17 mouse cellular contexts compared by ENCODE assay signal in genomic region chr9:110293873-110294415, GRCm38 (mm10). TPM values are rescaled to one million over a fixed set of nuclear protein-coding genes. Genes with fewer than 3 reads are reported as not detected.
DNase-seq lines count a peak whose midpoint lies in the region; ATAC-seq lines count a peak whose summit lies in the region.
"Had no signal": no experiment of that assay in that cellular context is flagged by ENCODE, and none has a peak within 500 bp of the region (broad histone marks: within the 10 kb centered on the region; RNA-seq: fewer than 3 reads in every experiment).

No protein-coding gene starts in this region.

- no peak overlapping the region for H3K4me3 ChIP-seq in forebrain, embryonic 10.5 days
- H3K4me3 ChIP-seq in forebrain, embryonic 11.5 days (ENCODE audit: low read depth, low read length) = no peak overlapping the region
- no peak overlapping the region for H3K4me3 ChIP-seq in midbrain, embryonic 12.5 days
- H3K4me3 ChIP-seq: heart, adult 2 months; liver, embryonic 15.5 days; myocyte had no signal

- DNase-seq in forebrain, embryonic 10.5 days (ENCODE audit: extremely low spot score, low spot score) = no peak
- no peak for DNase-seq in forebrain, embryonic 11.5 days (ENCODE audit: low spot score)
- peak; percentile 47 for DNase-seq in retina, postnatal 1 day
- no peak for DNase-seq in retina, embryonic 14.5 days (ENCODE audit: low spot score)
- DNase-seq in embryo, embryonic 11 days = no peak
- DNase-seq in spleen, postnatal 10 days (ENCODE audit: low spot score in 2 of 2) = no peak
- DNase-seq in urinary bladder, adult 18-20 months (ENCODE audit: low spot score in 2 of 2) = no peak
- DNase-seq: adrenal gland, postnatal 14 days; cerebellum, adult 18-20 months; heart, adult 2 months; heart, postnatal 10 days; kidney, adult 11 months; kidney, postnatal 4 days had no signal

- no peaks in the 10 kb centered on the region for H3K27me3 ChIP-seq in forebrain, embryonic 10.5 days (ENCODE audit: poor library complexity, severe bottlenecking)
- no peaks in the 10 kb centered on the region for H3K27me3 ChIP-seq in forebrain, embryonic 11.5 days (ENCODE audit: control insufficient read depth, insufficient read depth, low read length)
- H3K27me3 ChIP-seq in midbrain, embryonic 12.5 days = no peaks in the 10 kb centered on the region
- H3K27me3 ChIP-seq: liver, embryonic 15.5 days had no signal

- no peak overlapping the region for H3K4me2 ChIP-seq in forebrain, embryonic 11.5 days (ENCODE audit: low read depth, low read length, severe bottlenecking)
- H3K4me2 ChIP-seq in midbrain, embryonic 12.5 days (replicated peaks) = no peak overlapping the region
- H3K4me2 ChIP-seq: liver, embryonic 15.5 days had no signal

- no peaks in the 10 kb centered on the region for H3K36me3 ChIP-seq in forebrain, embryonic 10.5 days (replicated peaks)
- no peaks in the 10 kb centered on the region for H3K36me3 ChIP-seq in forebrain, embryonic 11.5 days (ENCODE audit: control insufficient read depth, insufficient read depth, low read length)
- no peaks in the 10 kb centered on the region for H3K36me3 ChIP-seq in midbrain, embryonic 12.5 days
- H3K36me3 ChIP-seq: liver, embryonic 15.5 days had no signal

- H3K9me3 ChIP-seq in forebrain, embryonic 10.5 days = no peaks in the 10 kb centered on the region
- H3K9me3 ChIP-seq in forebrain, embryonic 11.5 days (ENCODE audit: control insufficient read depth, low read length) = no peaks in the 10 kb centered on the region
- H3K9me3 ChIP-seq in midbrain, embryonic 12.5 days = no peaks in the 10 kb centered on the region
- H3K9me3 ChIP-seq: liver, embryonic 15.5 days had no signal

- 91% methylated on average over 13 of the region's 13 CpGs for WGBS in forebrain, embryonic 10.5 days
- 88% methylated on average over 13 of the region's 13 CpGs for WGBS in forebrain, embryonic 11.5 days
- WGBS in midbrain, embryonic 12.5 days = 89% methylated on average over 13 of the region's 13 CpGs

- no peak for ATAC-seq in forebrain, embryonic 11.5 days (replicated peaks; ENCODE audit: low FRiP score)
- ATAC-seq in midbrain, embryonic 12.5 days (ENCODE audit: low FRiP score, low read depth) = no peak

- peaks cover 19% of the 10 kb centered on the region for H3K4me1 ChIP-seq in forebrain, embryonic 10.5 days
- peaks cover 4% of the 10 kb centered on the region; the same call in 1 of the 2 replicates for H3K4me1 ChIP-seq in forebrain, embryonic 11.5 days (replicated peaks; ENCODE audit: control insufficient read depth, insufficient read depth, low read length)
- H3K4me1 ChIP-seq in midbrain, embryonic 12.5 days = peaks cover 10% of the 10 kb centered on the region; the same call in 1 of the 2 replicates
- H3K4me1 ChIP-seq: liver, embryonic 15.5 days had no signal

- peak overlapping the region; percentile 68 for H3K27ac ChIP-seq in forebrain, embryonic 10.5 days
- no peak overlapping the region for H3K27ac ChIP-seq in forebrain, embryonic 11.5 days (ENCODE audit: low read depth, low read length)
- H3K27ac ChIP-seq in midbrain, embryonic 12.5 days (replicated peaks) = peak overlapping the region; percentile 36; the same call in 1 of the 2 replicates
- H3K27ac ChIP-seq: heart, adult 2 months; liver, embryonic 15.5 days; macrophage had no signal

- H3K9ac ChIP-seq in forebrain, embryonic 11.5 days (ENCODE audit: low read length) = no peak overlapping the region
- H3K9ac ChIP-seq in midbrain, embryonic 12.5 days (replicated peaks) = no peak overlapping the region
- H3K9ac ChIP-seq: liver, embryonic 15.5 days had no signal

RNA-seq across cellular contexts. Expression of gene Elp6, which starts 11.0 kb away (rescaled TPM):
- 43.7 and 47.2 TPM in 2 replicates for polyA plus RNA-seq in forebrain, embryonic 10.5 days (2016; fragmentation: Nextera tagmentation; extraction: Ambion mirVana)
- polyA plus RNA-seq in forebrain, embryonic 11.5 days (2014; fragmentation: Nextera tagmentation; extraction: Ambion mirVana) = 37.5 and 40.3 TPM in 2 replicates
- 34.8 and 38.7 TPM in 2 replicates for polyA plus RNA-seq in midbrain, embryonic 12.5 days (2016; fragmentation: Nextera tagmentation; extraction: Ambion mirVana)

RNA-seq across cellular contexts. Expression of gene Scap, which starts 39.1 kb away (rescaled TPM):
- polyA plus RNA-seq in forebrain, embryonic 10.5 days (2016; fragmentation: Nextera tagmentation; extraction: Ambion mirVana) = 44.1 and 45.4 TPM in 2 replicates
- 40.2 and 42.8 TPM in 2 replicates for polyA plus RNA-seq in forebrain, embryonic 11.5 days (2014; fragmentation: Nextera tagmentation; extraction: Ambion mirVana)
- polyA plus RNA-seq in midbrain, embryonic 12.5 days (2016; fragmentation: Nextera tagmentation; extraction: Ambion mirVana) = 39.3 and 44.2 TPM in 2 replicates

RNA-seq across cellular contexts. Expression of gene Cspg5, which starts 50.4 kb away (rescaled TPM):
- 5.4 and 6.3 TPM in 2 replicates for polyA plus RNA-seq in forebrain, embryonic 10.5 days (2016; fragmentation: Nextera tagmentation; extraction: Ambion mirVana)
- 10.9 and 11.3 TPM in 2 replicates for polyA plus RNA-seq in forebrain, embryonic 11.5 days (2014; fragmentation: Nextera tagmentation; extraction: Ambion mirVana)
- polyA plus RNA-seq in midbrain, embryonic 12.5 days (2016; fragmentation: Nextera tagmentation; extraction: Ambion mirVana) = 25.3 and 31.3 TPM in 2 replicates
